Mouse (Mus musculus) ES-Bruce4 (cell line): Measurements from ENCODE around the gene Zc3h6.

Experiments used
- CTCF ChIP-seq: IDR thresholded peaks from one replicate; pipeline ENCODE4 v1.8.1; 2011; ENCODE audit warnings: low read depth, low read length
- POLR2A ChIP-seq: IDR thresholded peaks from one replicate; pipeline ENCODE4 v1.8.1; 2011; ENCODE audit warnings: low read length; ENCODE audit not compliant: insufficient read depth

GRCm38 (mm10) chr2:128966641-128967580, at the start of gene Zc3h6:
- TF ChIP-seq CTCF (no peak), POLR2A (peak; percentile 59)
